Mouse (Mus musculus): ENCODE data around the gene Tmprss6. TPM values are rescaled to one million over a fixed set of nuclear protein-coding genes. Genes with fewer than 3 reads are reported as not detected.

Gene Tmprss6
- polyA plus RNA-seq, 1 experiment, result 0.08 TPM

GRCm38 (mm10) chr15:78482518-78482917 is 14.1 kb upstream of the Tmprss6 start:
- no peaks in the 10 kb centered on the region for H3K79me2 ChIP-seq (ENCODE audit: control insufficient read depth, insufficient read depth)
- no peak for TF ChIP-seq MAX (IDR thresholded peaks at IDR 0.05; ENCODE audit: low read depth)
- TF ChIP-seq POLR2A (IDR thresholded peaks at IDR 0.05; ENCODE audit: insufficient read length, low read depth), result no peak
- TF ChIP-seq MYOG (IDR thresholded peaks at IDR 0.05; ENCODE audit: control insufficient read depth in 1 of 3, insufficient read depth in 1 of 3, insufficient read length in 2 of 3, low read depth in 2 of 3), result no peak
- TF ChIP-seq POLR2AphosphoS2 (IDR thresholded peaks at IDR 0.05; ENCODE audit: insufficient read length, low read depth), result no peak
- no peak for TF ChIP-seq TCF3 (IDR thresholded peaks at IDR 0.05; ENCODE audit: insufficient read length, low read depth)
- no peak for TF ChIP-seq MYOD1 (IDR thresholded peaks at IDR 0.05; ENCODE audit: control insufficient read depth in 1 of 3, insufficient read length in 2 of 3, low read depth in 2 of 3)
- no peak for TF ChIP-seq E2F4 (IDR thresholded peaks at IDR 0.05; ENCODE audit: insufficient read depth)
- TF ChIP-seq SRF (IDR thresholded peaks at IDR 0.05; ENCODE audit: control insufficient read depth, insufficient read length, low read depth), result no peak
- TF ChIP-seq REST (IDR thresholded peaks at IDR 0.05; ENCODE audit: insufficient read depth, insufficient read length), result no peak
- no peak for TF ChIP-seq CEBPB (IDR thresholded peaks at IDR 0.05; ENCODE audit: insufficient read depth, poor library complexity, severe bottlenecking)
- no peak for TF ChIP-seq USF1 (IDR thresholded peaks at IDR 0.05; ENCODE audit: low read depth)
- no peak for TF ChIP-seq TCF12 (IDR thresholded peaks at IDR 0.05; ENCODE audit: insufficient read depth, poor library complexity, severe bottlenecking)

DNA sequence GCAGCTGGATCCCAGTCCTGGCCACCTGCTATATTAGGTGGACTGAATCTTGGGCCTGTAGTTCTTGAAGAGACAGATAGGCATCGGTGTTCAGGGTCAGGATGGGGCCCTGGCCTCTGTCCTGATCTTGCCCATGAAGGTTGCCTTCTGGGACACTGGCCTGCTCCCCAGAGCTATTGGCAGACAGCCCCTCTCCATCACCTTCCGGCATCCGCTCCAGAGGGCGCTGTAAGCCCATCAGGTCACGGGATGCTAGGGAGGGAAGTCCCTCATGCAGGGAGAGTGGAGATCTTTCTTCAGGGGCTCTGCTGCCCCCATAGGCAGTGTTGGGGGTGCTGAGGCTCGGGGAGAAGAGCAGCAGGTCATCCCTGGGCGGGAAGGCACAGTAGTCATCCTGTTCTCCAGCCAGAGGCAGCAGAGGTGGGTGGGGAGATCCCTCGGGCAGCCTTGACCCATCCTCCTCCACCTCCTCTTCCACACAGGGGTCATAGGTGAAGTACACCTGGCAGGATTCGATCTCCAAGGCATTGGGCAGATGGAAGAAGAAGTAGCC is 13.1 kb upstream of the Tmprss6 start:
- H3K27me3 ChIP-seq (ENCODE audit: control insufficient read depth, insufficient read depth, insufficient read length), result peaks cover 27% of the 10 kb centered on the region
- no peaks in the 10 kb centered on the region for H3K79me2 ChIP-seq (ENCODE audit: control insufficient read depth, insufficient read depth)
- H3K36me3 ChIP-seq (ENCODE audit: control insufficient read depth, insufficient read depth), result no peaks in the 10 kb centered on the region
- no peak overlapping the region for H3K4me2 ChIP-seq (ENCODE audit: low read depth)
- no peak overlapping the region for H3ac ChIP-seq (ENCODE audit: control insufficient read depth, insufficient read length)
- no peak overlapping the region for H3K4me3 ChIP-seq
- no peak for TF ChIP-seq REST (IDR thresholded peaks at IDR 0.05; ENCODE audit: insufficient read depth, insufficient read length)
- TF ChIP-seq TCF12 (IDR thresholded peaks at IDR 0.05; ENCODE audit: insufficient read depth, poor library complexity, severe bottlenecking), result no peak
- no peak for TF ChIP-seq TCF3 (IDR thresholded peaks at IDR 0.05; ENCODE audit: insufficient read length, low read depth)
- TF ChIP-seq POLR2AphosphoS2 (IDR thresholded peaks at IDR 0.05; ENCODE audit: insufficient read length, low read depth), result no peak
- no peak for TF ChIP-seq E2F4 (IDR thresholded peaks at IDR 0.05; ENCODE audit: insufficient read depth)
- no peak for TF ChIP-seq MAX (IDR thresholded peaks at IDR 0.05; ENCODE audit: low read depth)
- no peak for TF ChIP-seq POLR2A (IDR thresholded peaks at IDR 0.05; ENCODE audit: insufficient read length, low read depth)
- no peak for TF ChIP-seq MYOG (IDR thresholded peaks at IDR 0.05; ENCODE audit: control insufficient read depth in 1 of 3, insufficient read depth in 1 of 3, insufficient read length in 2 of 3, low read depth in 2 of 3)
- no peak for TF ChIP-seq CEBPB (IDR thresholded peaks at IDR 0.05; ENCODE audit: insufficient read depth, poor library complexity, severe bottlenecking)
- no peak for TF ChIP-seq MYOD1 (IDR thresholded peaks at IDR 0.05; ENCODE audit: control insufficient read depth in 1 of 3, insufficient read length in 2 of 3, low read depth in 2 of 3)

More at GRCm38 (mm10) chr15:78482518-78482917, 14.1 kb upstream of the Tmprss6 start:
- H3K27me3 ChIP-seq (ENCODE audit: control insufficient read depth, insufficient read depth, insufficient read length), result peaks cover 22% of the 10 kb centered on the region
- no peaks in the 10 kb centered on the region for H3K36me3 ChIP-seq (ENCODE audit: control insufficient read depth, insufficient read depth)
- no peak overlapping the region for H3K4me2 ChIP-seq (ENCODE audit: low read depth)
- H3K4me3 ChIP-seq, result no peak overlapping the region
- no peak overlapping the region for H3ac ChIP-seq (ENCODE audit: control insufficient read depth, insufficient read length)

GRCm38 (mm10) chr15:78480991-78481390 is 12.6 kb upstream of the Tmprss6 start:
- Histone ChIP-seq H3K27me3 (ENCODE audit: control insufficient read depth, insufficient read depth, insufficient read length) (peaks cover 29% of the 10 kb centered on the region), H3K4me2 (ENCODE audit: low read depth) (no peak overlapping the region), H3ac (ENCODE audit: control insufficient read depth, insufficient read length) (no peak overlapping the region), H3K36me3 (ENCODE audit: control insufficient read depth, insufficient read depth) (no peaks in the 10 kb centered on the region), H3K79me2 (ENCODE audit: control insufficient read depth, insufficient read depth) (no peaks in the 10 kb centered on the region), H3K4me3 (no peak overlapping the region)
- TF ChIP-seq POLR2A (IDR thresholded peaks at IDR 0.05; ENCODE audit: insufficient read length, low read depth) (no peak), USF1 (IDR thresholded peaks at IDR 0.05; ENCODE audit: low read depth) (no peak), MYOD1 (IDR thresholded peaks at IDR 0.05; ENCODE audit: control insufficient read depth in 1 of 3, insufficient read length in 2 of 3, low read depth in 2 of 3) (no peak)

GRCm38 (mm10) chr15:78480111-78480510 is 11.7 kb upstream of the Tmprss6 start:
- no peak overlapping the region for H3K4me2 ChIP-seq (ENCODE audit: low read depth)
- H3K79me2 ChIP-seq (ENCODE audit: control insufficient read depth, insufficient read depth), result no peaks in the 10 kb centered on the region
- no peaks in the 10 kb centered on the region for H3K36me3 ChIP-seq (ENCODE audit: control insufficient read depth, insufficient read depth)
- no peak overlapping the region for H3K4me3 ChIP-seq
- TF ChIP-seq POLR2AphosphoS2 (IDR thresholded peaks at IDR 0.05; ENCODE audit: insufficient read length, low read depth) (no peak), E2F4 (IDR thresholded peaks at IDR 0.05; ENCODE audit: insufficient read depth) (no peak), USF1 (IDR thresholded peaks at IDR 0.05; ENCODE audit: low read depth) (no peak), CEBPB (IDR thresholded peaks at IDR 0.05; ENCODE audit: insufficient read depth, poor library complexity, severe bottlenecking) (no peak), MYOG (IDR thresholded peaks at IDR 0.05; ENCODE audit: control insufficient read depth in 1 of 3, insufficient read depth in 1 of 3, insufficient read length in 2 of 3, low read depth in 2 of 3) (no peak), POLR2A (IDR thresholded peaks at IDR 0.05; ENCODE audit: insufficient read length, low read depth) (no peak), TCF12 (IDR thresholded peaks at IDR 0.05; ENCODE audit: insufficient read depth, poor library complexity, severe bottlenecking) (no peak), TCF3 (IDR thresholded peaks at IDR 0.05; ENCODE audit: insufficient read length, low read depth) (no peak), SRF (IDR thresholded peaks at IDR 0.05; ENCODE audit: control insufficient read depth, insufficient read length, low read depth) (no peak), MAX (IDR thresholded peaks at IDR 0.05; ENCODE audit: low read depth) (no peak)
- H3K27me3 ChIP-seq (ENCODE audit: control insufficient read depth, insufficient read depth, insufficient read length), result peaks cover 28% of the 10 kb centered on the region
- no peak overlapping the region for H3ac ChIP-seq (ENCODE audit: control insufficient read depth, insufficient read length)

DNA sequence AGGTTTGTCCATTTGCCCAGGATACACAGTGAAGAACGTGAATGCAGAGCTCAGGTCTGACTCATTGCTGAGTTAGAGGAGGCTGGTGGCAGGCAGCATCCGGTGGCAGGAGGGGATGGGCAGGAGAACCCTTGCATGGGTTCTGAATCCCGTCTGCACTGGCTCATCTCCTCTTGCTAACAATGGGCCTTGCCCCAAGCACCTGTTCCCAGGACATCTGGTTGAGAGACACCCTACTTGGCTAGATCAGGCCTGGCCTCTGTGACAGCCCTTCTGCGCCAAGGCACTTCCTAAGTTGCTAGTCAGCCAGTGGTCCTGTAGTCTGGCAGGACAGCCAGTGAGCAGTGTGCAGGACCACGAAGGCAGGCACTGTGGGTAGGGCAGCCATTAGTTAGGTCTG is 11.0 kb upstream of the Tmprss6 start:
- H3ac ChIP-seq (ENCODE audit: control insufficient read depth, insufficient read length), result no peak overlapping the region
- peak overlapping the region; percentile 3 for H3K4me2 ChIP-seq (ENCODE audit: low read depth)
- no peaks in the 10 kb centered on the region for H3K36me3 ChIP-seq (ENCODE audit: control insufficient read depth, insufficient read depth)
- H3K27me3 ChIP-seq (ENCODE audit: control insufficient read depth, insufficient read depth, insufficient read length), result peaks cover 25% of the 10 kb centered on the region
- H3K79me2 ChIP-seq (ENCODE audit: control insufficient read depth, insufficient read depth), result no peaks in the 10 kb centered on the region
- TF ChIP-seq POLR2AphosphoS2 (IDR thresholded peaks at IDR 0.05; ENCODE audit: insufficient read length, low read depth), result no peak
- TF ChIP-seq POLR2A (IDR thresholded peaks at IDR 0.05; ENCODE audit: insufficient read length, low read depth), result no peak
- no peak for TF ChIP-seq MAX (IDR thresholded peaks at IDR 0.05; ENCODE audit: low read depth)
- TF ChIP-seq SRF (IDR thresholded peaks at IDR 0.05; ENCODE audit: control insufficient read depth, insufficient read length, low read depth), result no peak
- TF ChIP-seq TCF12 (IDR thresholded peaks at IDR 0.05; ENCODE audit: insufficient read depth, poor library complexity, severe bottlenecking), result peak; percentile 75
- no peak for TF ChIP-seq E2F4 (IDR thresholded peaks at IDR 0.05; ENCODE audit: insufficient read depth)
- TF ChIP-seq MYOG (IDR thresholded peaks at IDR 0.05; ENCODE audit: control insufficient read depth in 1 of 3, insufficient read depth in 1 of 3, insufficient read length in 2 of 3, low read depth in 2 of 3), result peak; percentile 84 to 95 (median 86)
- peak; percentile 76 to 99 (median 96) for TF ChIP-seq MYOD1 (IDR thresholded peaks at IDR 0.05; ENCODE audit: control insufficient read depth in 1 of 3, insufficient read length in 2 of 3, low read depth in 2 of 3)
- no peak for TF ChIP-seq CEBPB (IDR thresholded peaks at IDR 0.05; ENCODE audit: insufficient read depth, poor library complexity, severe bottlenecking)
- peak; percentile 59 for TF ChIP-seq TCF3 (IDR thresholded peaks at IDR 0.05; ENCODE audit: insufficient read length, low read depth)
- TF ChIP-seq REST (IDR thresholded peaks at IDR 0.05; ENCODE audit: insufficient read depth, insufficient read length), result no peak
- TF ChIP-seq USF1 (IDR thresholded peaks at IDR 0.05; ENCODE audit: low read depth), result no peak
- no peak overlapping the region for H3K4me3 ChIP-seq
